Mouse (Mus musculus): ENCODE measurements at regions not wholly inside any gene's neighbourhood (a gene's known extent, or its start where the extent isn't known, plus 50 kb on each side); places are given as distances from the start of the nearest gene placed in this dataset.

DNA sequence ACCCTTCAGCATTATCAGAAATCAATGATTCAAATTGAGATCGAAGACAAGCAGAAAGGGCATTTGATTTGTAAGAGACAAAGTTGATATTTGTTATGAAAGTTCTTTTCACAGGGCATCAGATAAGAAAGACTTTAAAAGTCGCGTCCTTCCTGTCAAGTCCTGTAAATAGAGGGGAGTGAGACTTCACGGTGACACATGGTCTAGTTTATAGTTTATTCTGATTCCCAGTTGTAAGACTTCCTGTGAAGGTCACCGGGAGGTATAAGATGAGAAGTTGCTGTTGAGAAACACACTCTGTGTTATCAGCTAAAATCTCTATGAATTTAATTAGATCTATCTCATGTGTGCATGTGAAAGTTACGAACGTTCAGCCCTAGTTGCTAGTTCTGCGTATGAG lies 103.8 kb upstream of the Nrip1 start:
- TF ChIP-seq CTCF (IDR thresholded peaks at IDR 0.05; ENCODE audit: low read depth), result no peak
- no peak for TF ChIP-seq EP300 (IDR thresholded peaks at IDR 0.05; ENCODE audit: low read depth)

All from heart, postnatal 0 days (tissue).